ENCODE assay signal across 9 mouse cellular contexts in genomic region chr5:112001742-112002701, GRCm38 (mm10).
DNase-seq lines count a peak whose midpoint lies in the region; ATAC-seq lines count a peak whose summit lies in the region.
"Had no signal": no experiment of that assay in that cellular context is flagged by ENCODE, and none has a peak within 500 bp of the region (broad histone marks: within the 10 kb centered on the region; RNA-seq: fewer than 3 reads in every experiment).

No protein-coding gene starts in this region.

- peak; percentile 18 to 29 for DNase-seq in layer of hippocampus, postnatal 10 days (ENCODE audit: low spot score in 2 of 2)
- DNase-seq in layer of hippocampus, adult 18-20 months (ENCODE audit: low spot score in 2 of 2), result no peak
- peak; percentile 91 for DNase-seq in forebrain, embryonic 14.5 days (ENCODE audit: low spot score)
- peak; percentile 56 for DNase-seq in kidney, postnatal 10 days
- DNase-seq in retina, adult 2 months (ENCODE audit: low read depth, low spot score), result peak; percentile 43
- no peak for DNase-seq in right cerebral cortex, adult 2 months (ENCODE audit: low spot score in 2 of 2)
- DNase-seq in left cerebral cortex, adult 18-20 months (ENCODE audit: low spot score in 2 of 2), result no peak
- no peak for DNase-seq in urinary bladder, postnatal 14 days (ENCODE audit: low spot score)

- 2% methylated on average over 32 of the region's 32 CpGs for WGBS in forebrain, embryonic 14.5 days

- peak; percentile 89 for ATAC-seq in forebrain, embryonic 14.5 days

- H3K4me3 ChIP-seq in forebrain, embryonic 14.5 days (ENCODE audit: low read depth, low read length), result no peak overlapping the region

- no peaks in the 10 kb centered on the region for H3K36me3 ChIP-seq in forebrain, embryonic 14.5 days (ENCODE audit: control insufficient read depth, insufficient read depth, low read length)
- H3K36me3 ChIP-seq: G1E had no signal

- peaks cover 6% of the 10 kb centered on the region; the same call in 1 of the 2 replicates for H3K9me3 ChIP-seq in forebrain, embryonic 14.5 days (replicated peaks; ENCODE audit: control insufficient read depth, low read length)

- H3K4me2 ChIP-seq in forebrain, embryonic 14.5 days (ENCODE audit: low read length), result peak overlapping the region; percentile 33

- peak overlapping the region; percentile 33; the same call in 1 of the 2 replicates for H3K9ac ChIP-seq in forebrain, embryonic 14.5 days (ENCODE audit: low read length)

- H3K27ac ChIP-seq in forebrain, embryonic 14.5 days (ENCODE audit: low read depth, low read length), result peak overlapping the region; percentile 96

- H3K4me1 ChIP-seq in forebrain, embryonic 14.5 days (ENCODE audit: control insufficient read depth, insufficient read depth, low read length), result peaks cover 23% of the 10 kb centered on the region

- no peaks in the 10 kb centered on the region for H3K27me3 ChIP-seq in forebrain, embryonic 14.5 days (replicated peaks; ENCODE audit: control insufficient read depth, insufficient read depth, low read length)

Comparison
In these comparisons a context has a peak if more than half of its experiments do, and no peak if none do; other contexts are left out.
1. DNase-seq: peak in layer of hippocampus, postnatal 10 days (2 of 2), forebrain, embryonic 14.5 days (single experiment), kidney, postnatal 10 days (single experiment) and retina, adult 2 months (single experiment); none in layer of hippocampus, adult 18-20 months (0 of 2), right cerebral cortex, adult 2 months (0 of 2), left cerebral cortex, adult 18-20 months (0 of 2) and urinary bladder, postnatal 14 days (single experiment).